Mouse (Mus musculus) myocyte (in vitro differentiated cells): ENCODE measurements around the gene Itch.

Experiments
- CEBPB ChIP-seq: IDR thresholded peaks from 2 replicates; pipeline ENCODE4 v1.6.1; 2011; ENCODE audit warnings: mild to moderate bottlenecking, moderate library complexity; ENCODE audit not compliant: poor library complexity, insufficient read depth, severe bottlenecking
- E2F4 ChIP-seq: IDR thresholded peaks from one replicate; pipeline ENCODE4 v1.6.1; 2011; ENCODE audit warnings: mild to moderate bottlenecking, control low read depth, moderate library complexity; ENCODE audit not compliant: insufficient read depth
- MAX ChIP-seq: IDR thresholded peaks from one replicate; pipeline ENCODE4 v1.6.1; 2011; ENCODE audit warnings: low read depth, mild to moderate bottlenecking, control low read depth
- MYOD1 ChIP-seq, 3 experiments: IDR thresholded peaks; one replicate each; pipeline ENCODE4 v1.6.1; 2011; ENCODE audit warnings: control low read depth in 2 of 3, low read depth in 2 of 3, mild to moderate bottlenecking in 2 of 3, moderate library complexity in 1 of 3; ENCODE audit not compliant: insufficient read length in 2 of 3, control insufficient read depth in 1 of 3
- MYOG ChIP-seq, 3 experiments: IDR thresholded peaks; one replicate each; pipeline ENCODE4 v1.6.1; 2011; ENCODE audit warnings: control low read depth in 2 of 3, low read depth in 2 of 3, mild to moderate bottlenecking in 2 of 3; ENCODE audit not compliant: insufficient read length in 2 of 3, control insufficient read depth in 1 of 3, insufficient read depth in 1 of 3
- POLR2A ChIP-seq: IDR thresholded peaks from one replicate; pipeline ENCODE4 v1.6.1; 2011; ENCODE audit warnings: low read depth, mild to moderate bottlenecking, control low read depth, moderate library complexity; ENCODE audit not compliant: insufficient read length
- POLR2AphosphoS2 ChIP-seq: IDR thresholded peaks from one replicate; pipeline ENCODE4 v1.6.1; 2011; ENCODE audit warnings: low read depth, control low read depth; ENCODE audit not compliant: insufficient read length
- REST ChIP-seq: IDR thresholded peaks from one replicate; pipeline ENCODE4 v1.6.1; 2011; ENCODE audit warnings: mild to moderate bottlenecking, control low read depth, moderate library complexity; ENCODE audit not compliant: insufficient read depth, insufficient read length
- SRF ChIP-seq: IDR thresholded peaks from one replicate; pipeline ENCODE4 v1.6.1; 2011; ENCODE audit warnings: low read depth; ENCODE audit not compliant: control insufficient read depth, insufficient read length
- TCF12 ChIP-seq: IDR thresholded peaks from one replicate; pipeline ENCODE4 v1.6.1; 2011; ENCODE audit warnings: mild to moderate bottlenecking, control low read depth; ENCODE audit not compliant: poor library complexity, insufficient read depth, severe bottlenecking
- TCF3 ChIP-seq: IDR thresholded peaks from one replicate; pipeline ENCODE4 v1.6.1; 2011; ENCODE audit warnings: low read depth, control low read depth; ENCODE audit not compliant: insufficient read length
- USF1 ChIP-seq: IDR thresholded peaks from one replicate; pipeline ENCODE4 v1.6.1; 2011; ENCODE audit warnings: low read depth, mild to moderate bottlenecking, control low read depth, moderate library complexity

GRCm38 (mm10) chr2:155273603-155274002 is 140.3 kb downstream of the Itch start:
- no peak for TF ChIP-seq POLR2A
- no peak for TF ChIP-seq POLR2AphosphoS2
- TF ChIP-seq USF1, result no peak
- TF ChIP-seq SRF, result no peak
- no peak for TF ChIP-seq MYOG (IDR thresholded peaks at IDR 0.05; ENCODE audit: control insufficient read depth in 1 of 3, insufficient read depth in 1 of 3, insufficient read length in 2 of 3, low read depth in 2 of 3)
- TF ChIP-seq REST, result no peak
- TF ChIP-seq TCF12, result no peak
- no peak for TF ChIP-seq MAX
- TF ChIP-seq CEBPB, result no peak
- no peak for TF ChIP-seq TCF3
- no peak for TF ChIP-seq MYOD1 (IDR thresholded peaks at IDR 0.05; ENCODE audit: control insufficient read depth in 1 of 3, insufficient read length in 2 of 3, low read depth in 2 of 3)
- no peak for TF ChIP-seq E2F4
